Mouse (Mus musculus): Measurements from ENCODE around the gene 2300003K06Rik.

GRCm38 (mm10) chr11:99851508-99851907 is 13.6 kb upstream of the 2300003K06Rik start, which contains the start of gene Krtap4-16:
- no peak for TF ChIP-seq CTCF (IDR thresholded peaks at IDR 0.05; ENCODE audit: low read depth, low read length)
- no peak for TF ChIP-seq POLR2A (IDR thresholded peaks at IDR 0.05; ENCODE audit: insufficient read depth, low read length)
- TF ChIP-seq EP300 (IDR thresholded peaks at IDR 0.05; ENCODE audit: insufficient read depth, low read depth, low read length) = no peak

All from ES-Bruce4 (cell line).